Mouse (Mus musculus) liver, adult 2 months (tissue): ENCODE data around the gene Trio.

Experiments
- CTCF ChIP-seq: fragments of 200-500 bp; IDR thresholded peaks from 2 replicates; pipeline ENCODE4 v1.5.1; 2011; ENCODE audit warnings: low read depth, low read length, control low read depth
- POLR2A ChIP-seq: fragments of 200-500 bp; IDR thresholded peaks from 2 replicates; pipeline ENCODE4 v1.6.1; 2011; ENCODE audit warnings: low read length, control low read depth; ENCODE audit not compliant: insufficient read depth; ENCODE audit errors: extremely low read depth

- TF ChIP-seq CTCF (no peak), POLR2A (no peak)
These were observed 99.2 kb downstream of the Trio start for GRCm38 (mm10) chr15:27926450-27926849.
